Mouse (Mus musculus) cortical plate, adult 2 months (tissue): ENCODE results near the gene Mier1.

Source experiments
- CTCF ChIP-seq: fragments of 200-500 bp; IDR thresholded peaks from 2 replicates; pipeline ENCODE4 v1.5.1; 2011; ENCODE audit warnings: mild to moderate bottlenecking, control low read depth, low read length; ENCODE audit not compliant: insufficient read depth; ENCODE audit errors: extremely low read depth
- POLR2A ChIP-seq: fragments of 200-500 bp; IDR thresholded peaks from 2 replicates; pipeline ENCODE4 v1.6.1; 2011; ENCODE audit warnings: mild to moderate bottlenecking, low read length, control low read depth; ENCODE audit not compliant: insufficient read depth; ENCODE audit errors: extremely low read depth

- TF ChIP-seq CTCF (no peak), POLR2A (no peak)
Measured at GRCm38 (mm10) chr4:103120874-103121389, 6.7 kb downstream of the Mier1 start.
